Mouse (Mus musculus) lung, postnatal 25 days (tissue): ENCODE measurements at regions not wholly inside any gene's neighbourhood (a gene's known extent, or its start where the extent isn't known, plus 50 kb on each side); places are given as distances from the start of the nearest gene placed in this dataset.

ENCODE experiments used
- DNase-seq: peaks from one replicate; pipeline ENCODE4 v3.0.0; 2022; ENCODE audit warnings: low spot score

DNA sequence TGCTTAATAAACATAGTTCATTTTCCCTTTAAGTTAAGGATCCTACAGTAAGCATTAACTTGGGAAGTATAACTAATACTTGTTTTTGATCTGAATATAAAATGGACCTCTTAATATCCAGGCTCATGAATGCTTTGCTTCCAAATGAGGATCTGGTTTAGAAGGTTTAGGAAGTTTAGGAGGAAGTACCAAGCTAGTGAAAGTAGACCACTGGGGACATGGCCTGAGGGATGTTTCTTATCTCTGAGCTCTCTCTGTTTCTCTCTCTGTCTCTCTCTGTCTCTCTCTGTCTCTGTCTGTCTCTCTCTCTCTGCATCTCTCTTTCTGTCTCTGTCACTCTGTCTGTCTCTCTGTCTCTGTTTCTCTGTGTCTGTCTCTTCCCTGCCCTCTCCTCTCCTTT is 360.9 kb downstream of the Kctd12 start:
- DNase-seq = no peak

DNA sequence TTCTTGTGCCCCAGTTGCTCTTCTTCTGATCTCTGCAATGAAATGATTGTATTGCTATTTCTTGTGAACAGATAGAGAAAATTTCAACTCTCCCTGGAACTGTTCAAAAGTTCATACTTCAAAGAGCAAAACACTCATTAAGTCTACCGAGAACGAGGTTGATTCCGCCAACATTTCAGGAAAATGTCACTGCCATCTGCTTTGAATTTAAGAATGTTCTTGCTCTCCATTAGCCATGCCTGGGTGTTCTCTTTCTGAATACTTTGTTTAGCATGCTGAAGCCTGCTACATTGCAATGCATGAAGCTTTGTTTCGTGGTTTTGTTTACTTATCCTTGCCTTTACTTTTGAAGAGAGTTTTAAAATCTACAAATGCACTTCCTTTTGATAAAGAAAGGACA is 363.4 kb downstream of the Kctd12 start:
- no peak for DNase-seq

DNA sequence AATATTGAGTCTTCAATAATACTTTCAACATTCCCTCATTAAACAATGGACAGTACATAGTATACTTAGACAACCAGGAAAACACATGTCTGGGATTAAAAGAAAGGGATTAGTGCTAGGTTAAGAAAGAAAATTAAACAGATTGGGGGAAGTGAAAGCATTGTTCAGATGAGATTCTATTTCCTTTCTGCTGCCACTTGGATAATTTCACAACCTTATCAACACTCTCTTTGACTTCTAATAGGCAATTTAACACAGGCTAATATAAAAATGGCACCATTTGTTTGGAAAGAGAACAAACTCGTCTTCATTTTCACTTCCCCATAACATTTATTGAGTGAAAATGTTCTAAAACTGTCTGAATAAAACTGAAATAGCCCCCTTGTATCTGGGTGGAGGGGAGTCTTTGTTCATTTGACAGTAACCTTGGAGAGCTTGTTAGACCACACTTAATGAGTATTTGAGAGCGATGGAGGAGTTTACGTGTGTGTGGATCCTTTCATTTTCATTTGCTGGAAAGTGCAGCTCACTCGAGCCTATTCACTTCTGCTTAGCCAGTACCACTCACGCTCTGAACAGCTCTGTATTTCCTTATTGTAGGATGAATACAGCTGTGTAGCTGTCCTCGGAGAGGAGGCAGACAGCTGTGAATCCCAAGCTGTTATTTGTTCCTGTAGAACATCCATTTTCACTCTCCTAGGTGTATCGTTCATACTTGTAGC is 366.7 kb downstream of the Kctd12 start:
- DNase-seq = no peak

DNA sequence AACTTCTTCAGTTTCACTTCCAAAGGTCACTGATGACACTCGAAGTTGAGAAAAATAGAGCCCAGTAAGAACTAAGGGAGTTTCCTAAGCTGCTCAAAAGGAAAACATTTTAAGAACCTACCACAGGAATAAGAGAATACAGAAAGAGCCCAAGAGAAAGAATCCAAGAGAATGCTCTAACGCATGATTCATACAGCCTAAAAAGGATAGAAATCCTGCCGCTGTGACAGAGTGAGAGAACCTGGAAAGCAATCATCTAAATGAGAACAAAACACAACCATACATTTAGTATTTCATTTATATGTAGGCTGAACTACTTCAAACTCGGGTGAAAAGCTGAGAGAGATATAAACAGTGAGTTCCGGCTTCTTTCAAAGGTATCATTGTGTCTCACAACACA is 376.4 kb downstream of the Kctd12 start:
- no peak for DNase-seq

DNA sequence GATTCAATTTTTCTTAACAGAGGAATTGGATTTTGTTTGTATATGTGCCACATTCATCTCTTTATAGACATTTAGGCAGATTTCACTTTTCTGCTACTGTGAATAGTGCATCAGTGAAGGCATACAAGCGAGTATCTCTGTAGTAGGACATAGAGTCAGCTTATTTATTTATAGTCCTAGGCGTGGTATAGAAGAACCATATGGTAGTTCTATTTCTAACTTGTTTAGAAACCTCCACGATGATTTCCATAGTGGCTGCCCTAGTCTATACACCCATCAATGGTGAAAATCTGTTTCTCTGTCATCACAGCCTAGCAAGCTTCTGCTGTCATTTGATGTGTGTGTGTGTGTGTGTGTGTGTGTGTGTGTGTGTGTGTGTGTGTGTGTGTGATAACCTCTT is 387.6 kb downstream of the Kctd12 start:
- no peak for DNase-seq

DNA sequence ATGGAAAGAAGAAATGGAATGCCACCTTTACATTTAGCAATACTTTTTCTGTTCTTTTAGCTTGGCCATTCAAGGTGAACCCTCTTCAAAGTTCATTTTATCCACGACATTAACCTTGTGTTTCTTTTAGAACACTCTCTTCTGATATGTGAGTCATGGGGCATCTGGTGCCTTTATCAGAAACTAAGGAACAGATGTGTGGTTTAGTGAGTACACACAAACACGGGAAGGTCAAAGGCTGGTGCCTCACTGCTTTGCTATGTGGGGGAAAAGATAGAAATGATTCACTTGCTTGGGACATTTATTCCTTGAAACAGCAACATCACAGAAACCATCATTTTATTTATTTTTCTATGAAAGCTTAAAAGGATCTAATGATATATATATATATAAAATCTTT is 428.7 kb downstream of the Kctd12 start:
- DNase-seq = no peak

DNA sequence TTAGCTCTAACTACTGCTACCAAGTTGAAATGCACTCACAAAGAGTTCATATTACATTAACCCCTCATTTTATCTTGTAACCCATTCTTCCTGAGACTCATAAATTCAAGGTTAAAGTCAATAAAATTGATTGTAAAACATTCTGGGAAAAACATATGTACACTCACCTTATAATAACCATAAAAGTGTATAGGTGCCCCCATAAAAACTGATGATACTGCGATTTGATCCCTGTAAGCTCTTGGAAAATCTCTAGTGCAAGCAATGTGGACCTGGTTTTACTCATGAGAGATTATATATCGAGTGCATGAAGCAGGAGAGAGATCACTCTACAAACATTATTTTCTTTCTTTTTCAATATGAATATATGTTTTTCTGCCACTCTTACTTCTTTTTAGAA is 429.8 kb downstream of the Kctd12 start:
- no peak for DNase-seq

DNA sequence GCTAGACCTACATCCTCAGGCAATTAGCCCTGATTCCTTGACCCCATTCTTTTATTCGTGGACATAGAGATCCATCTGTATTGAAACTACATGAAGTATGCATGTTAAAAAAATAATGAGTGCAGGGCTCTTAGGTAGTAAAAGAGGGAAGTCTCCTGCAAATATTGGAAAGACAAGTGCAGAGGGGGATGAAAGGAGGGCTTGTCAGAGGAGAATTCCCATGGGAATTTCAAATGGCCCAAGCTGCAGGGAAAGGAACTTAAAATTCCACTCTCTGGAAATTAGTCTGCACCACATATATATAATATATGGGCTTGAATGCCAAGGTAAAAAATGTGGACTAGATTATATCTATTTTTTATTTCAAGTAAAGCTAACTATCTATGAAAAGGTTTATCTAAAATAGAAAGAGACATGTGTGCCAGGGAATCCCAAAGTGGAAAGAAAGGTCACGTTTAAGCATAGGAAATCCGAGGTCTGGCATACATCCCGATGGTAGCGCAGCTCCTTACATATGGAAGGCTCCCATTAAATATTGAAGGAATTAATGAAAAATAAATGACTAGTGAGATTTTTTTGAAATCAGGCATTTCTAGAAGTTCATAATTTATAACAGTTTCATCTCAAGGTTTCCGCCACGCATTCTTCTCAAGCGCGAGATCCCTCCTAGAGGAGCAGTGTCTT is 457.4 kb downstream of the Kctd12 start:
- no peak for DNase-seq

DNA sequence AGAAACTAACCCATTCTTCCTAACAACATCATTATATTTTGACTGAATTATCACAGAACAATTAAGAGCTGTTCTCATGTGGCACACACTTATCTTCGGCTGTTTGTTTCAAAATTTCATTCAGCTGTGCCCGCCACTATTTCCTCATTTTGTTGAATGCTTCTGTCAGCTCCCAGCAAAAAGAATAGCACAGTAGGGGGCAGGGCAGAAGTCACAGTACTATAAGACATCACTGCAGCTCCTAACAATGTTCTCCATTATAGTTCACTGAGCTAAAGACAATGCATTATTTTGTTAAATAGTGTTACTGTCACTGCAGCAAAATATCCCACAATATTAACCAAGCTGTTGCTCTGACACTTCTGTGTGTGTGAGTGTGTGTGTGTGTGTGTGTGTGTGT is 465.7 kb downstream of the Kctd12 start:
- no peak for DNase-seq

DNA sequence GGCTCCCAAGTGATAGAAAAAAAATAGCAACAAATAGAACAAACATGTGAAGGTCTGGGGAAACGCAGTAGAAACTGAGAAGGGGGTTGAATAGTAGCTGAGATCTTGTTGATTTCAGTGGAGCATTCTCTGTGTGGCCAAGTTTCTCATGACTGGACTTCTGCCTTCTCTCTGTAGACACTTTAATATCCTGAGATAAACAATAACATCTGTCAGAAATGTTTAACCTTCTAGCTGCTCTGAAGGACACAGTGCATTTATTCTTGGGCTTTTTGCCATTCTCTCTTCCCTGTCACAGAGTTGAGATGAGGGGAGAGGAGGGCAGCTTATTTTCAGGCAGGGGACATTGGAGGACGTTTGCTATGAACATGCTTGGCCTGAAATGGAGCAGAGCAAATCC is 467.9 kb downstream of the Kctd12 start:
- no peak for DNase-seq

DNA sequence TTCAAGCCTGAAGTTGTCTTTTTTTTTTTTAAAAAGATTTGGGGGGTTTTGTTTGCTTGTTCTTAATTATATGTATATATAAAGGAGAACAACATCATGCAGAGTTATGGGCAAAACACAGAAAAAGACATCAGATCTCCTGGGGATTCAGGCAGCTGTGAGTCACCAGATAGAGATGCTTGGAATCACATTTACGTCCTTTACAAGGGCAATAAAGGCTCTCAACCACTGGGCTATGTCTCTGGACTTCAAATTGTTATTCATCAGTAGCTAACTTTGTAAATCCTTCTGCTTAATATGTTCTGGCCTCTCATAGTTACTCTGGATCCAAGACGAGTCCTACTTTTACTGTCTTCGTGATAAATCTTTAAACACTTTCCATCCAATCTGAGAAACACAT is 469.8 kb downstream of the Kctd12 start:
- DNase-seq = no peak

DNA sequence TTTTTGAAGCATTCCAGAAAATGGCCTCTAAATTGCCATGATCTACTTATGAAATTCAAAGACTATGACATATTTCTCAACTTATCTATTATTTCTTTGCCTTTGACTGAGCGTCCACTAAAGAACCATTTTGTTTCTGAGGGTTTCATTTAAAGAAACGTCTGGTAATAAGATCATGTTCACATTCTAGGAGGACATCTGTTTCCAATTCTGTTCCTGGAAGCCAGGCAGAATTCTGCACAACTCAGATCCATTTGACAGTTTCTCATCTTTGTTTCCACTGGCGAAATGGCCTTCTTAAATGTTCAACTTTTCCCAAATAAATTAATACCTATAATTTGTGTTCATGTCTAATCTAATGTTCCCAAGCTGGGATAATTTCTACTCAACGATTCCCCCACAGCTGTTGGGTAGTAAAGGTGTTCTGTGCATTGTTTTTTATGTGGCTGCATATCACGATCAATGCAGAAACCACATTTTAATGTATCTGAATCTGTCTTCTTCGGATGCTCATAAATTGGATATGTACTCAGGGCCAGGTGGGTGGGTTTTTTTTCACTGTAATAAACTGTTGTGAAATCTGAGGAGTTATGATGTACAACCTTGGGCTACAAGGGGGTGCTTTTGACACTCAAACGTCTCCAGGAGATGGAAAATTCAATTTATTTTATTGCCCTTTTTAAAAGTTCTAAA is 470.6 kb downstream of the Kctd12 start:
- DNase-seq = no peak

DNA sequence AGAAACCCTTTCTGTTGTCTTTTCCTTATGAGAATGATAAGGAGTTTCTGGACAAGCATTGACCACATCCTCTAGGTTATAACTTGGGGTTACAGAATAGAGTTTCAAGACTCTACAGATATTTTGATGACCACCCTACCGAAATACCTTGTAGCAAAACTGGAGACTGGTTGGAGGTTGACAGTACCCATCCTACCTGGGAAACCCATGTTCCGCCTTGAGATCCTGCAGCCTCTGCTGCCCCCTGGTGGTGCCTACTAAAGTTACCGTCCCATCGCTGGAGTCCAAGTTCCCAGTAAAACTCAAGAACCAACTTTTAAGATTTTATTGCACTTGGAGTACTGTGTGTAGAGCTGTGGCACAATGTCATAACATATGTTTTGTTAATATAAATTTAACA is 472.1 kb downstream of the Kctd12 start:
- DNase-seq = peak; percentile 5

DNA sequence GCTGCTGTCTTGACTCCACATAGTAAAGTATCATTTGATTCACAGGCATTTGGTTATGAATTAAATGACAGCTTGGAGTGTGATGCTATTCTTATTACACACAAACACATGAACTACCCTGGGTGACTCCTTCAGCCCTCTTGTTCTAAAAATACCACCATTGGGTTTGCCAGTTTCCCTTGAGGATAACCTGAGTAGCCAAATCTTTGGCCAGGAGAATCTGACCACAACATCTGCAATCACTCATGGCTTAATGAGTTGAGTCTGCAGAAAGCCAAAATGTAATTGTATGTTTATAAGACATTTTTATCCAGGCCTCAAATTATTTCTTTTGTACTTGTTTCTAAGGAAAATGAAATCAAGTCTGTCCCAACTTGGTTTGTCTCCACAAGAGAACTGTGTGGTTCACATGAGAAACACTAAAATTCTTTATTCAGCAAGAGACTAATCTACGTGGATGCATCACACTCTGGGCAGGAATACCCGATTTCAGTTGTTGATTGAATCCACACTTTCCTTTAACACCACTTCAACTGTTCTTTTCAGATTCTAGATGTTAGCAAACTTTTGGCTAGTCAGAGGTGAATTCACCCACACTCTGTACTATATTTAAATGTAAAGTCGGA is 476.6 kb downstream of the Kctd12 start:
- DNase-seq = no peak

DNA sequence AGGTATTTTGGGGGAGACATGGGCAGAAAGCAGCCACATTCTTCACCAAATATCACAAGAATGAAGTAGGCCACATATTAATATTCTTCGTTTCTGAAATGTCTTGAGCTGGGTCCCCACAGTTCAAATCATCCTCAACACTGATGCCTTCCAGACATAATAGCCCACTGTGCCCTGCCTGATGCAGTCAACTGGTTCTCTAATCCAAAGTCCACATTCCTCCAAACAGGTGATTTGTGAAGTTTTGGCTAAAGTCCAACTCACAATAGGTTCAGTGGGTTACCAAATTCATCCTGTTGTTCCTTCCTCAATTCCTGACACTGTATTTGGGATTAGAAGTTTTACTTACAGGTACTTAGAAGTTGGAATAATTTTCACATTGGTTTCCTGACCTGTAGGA is 485.3 kb downstream of the Kctd12 start:
- no peak for DNase-seq

DNA sequence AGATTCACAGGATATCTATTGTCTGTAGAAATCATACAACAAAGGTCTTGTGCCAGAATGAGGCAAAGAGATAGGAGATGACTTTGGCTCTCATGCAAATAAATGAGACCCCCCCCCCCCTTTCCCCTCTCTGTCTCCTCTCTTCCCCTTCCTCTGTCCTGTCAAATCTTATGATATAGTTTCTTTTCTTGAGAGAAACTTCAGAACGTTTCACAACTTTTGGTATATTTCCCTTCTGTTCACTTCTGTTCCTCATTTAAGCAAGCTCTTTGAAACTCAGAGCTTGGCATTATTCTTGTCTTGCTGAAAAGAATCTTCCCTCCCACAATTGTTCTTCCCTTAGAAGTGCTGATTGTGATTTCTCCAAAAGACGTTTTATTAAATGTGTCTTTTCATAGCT is 490.1 kb downstream of the Kctd12 start:
- no peak for DNase-seq

DNA sequence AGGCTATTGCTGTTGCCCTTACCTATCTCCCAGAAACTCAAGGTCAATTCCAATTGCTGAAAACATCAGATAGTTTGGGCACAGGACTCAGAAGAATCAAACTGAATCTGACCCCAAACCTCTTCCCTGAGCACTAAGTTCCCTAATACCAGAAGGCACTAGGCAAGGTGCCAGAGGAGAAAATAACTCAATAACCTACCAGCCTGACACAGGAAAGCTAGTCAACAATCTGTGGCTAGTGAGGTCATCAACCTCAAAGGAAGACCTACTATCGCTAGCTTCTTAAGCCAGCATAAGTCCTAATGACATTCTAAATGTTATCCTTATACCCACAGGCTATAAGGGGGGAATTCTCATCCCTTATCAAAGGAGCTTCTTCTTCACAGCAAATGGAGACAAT is 491.2 kb downstream of the Kctd12 start:
- DNase-seq = no peak

DNA sequence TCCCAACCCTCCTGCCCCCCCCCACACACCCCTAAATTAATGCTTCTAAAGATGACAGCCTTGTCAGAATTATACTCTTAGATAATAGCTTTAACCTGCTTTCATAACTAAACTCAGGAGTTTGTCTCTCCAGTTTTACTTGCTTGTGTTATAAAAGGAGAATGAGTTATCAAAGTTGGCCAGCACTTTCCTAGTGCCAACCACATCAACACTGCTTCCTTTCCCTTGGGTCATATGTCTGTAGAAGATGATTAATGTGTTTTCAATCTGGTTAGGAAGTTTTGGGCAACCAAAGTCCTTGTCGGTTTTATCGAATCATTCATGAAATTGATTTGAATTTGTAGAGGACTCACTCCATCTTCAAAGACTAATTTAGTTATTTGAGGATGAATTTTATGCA is 505.3 kb downstream of the Kctd12 start:
- no peak for DNase-seq

DNA sequence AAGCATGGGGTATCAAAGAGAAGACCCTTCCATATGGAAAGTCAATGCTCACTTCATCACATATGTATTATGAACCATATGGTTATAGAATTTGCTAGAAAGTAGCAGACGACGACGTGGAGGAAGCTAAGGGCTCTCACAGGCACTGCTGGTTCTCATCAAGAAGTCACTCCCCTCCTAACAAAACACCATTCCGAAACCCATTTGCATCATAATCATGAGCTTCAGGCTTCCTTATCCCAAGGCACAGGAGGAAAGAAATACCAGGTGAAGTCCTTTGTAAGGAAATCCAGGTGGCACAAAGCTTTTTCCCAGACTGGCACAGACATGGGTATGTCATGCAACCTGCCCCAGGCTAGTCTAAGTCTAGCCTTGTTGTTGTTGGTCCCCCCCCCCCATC is 513.1 kb downstream of the Kctd12 start:
- DNase-seq = no peak

DNA sequence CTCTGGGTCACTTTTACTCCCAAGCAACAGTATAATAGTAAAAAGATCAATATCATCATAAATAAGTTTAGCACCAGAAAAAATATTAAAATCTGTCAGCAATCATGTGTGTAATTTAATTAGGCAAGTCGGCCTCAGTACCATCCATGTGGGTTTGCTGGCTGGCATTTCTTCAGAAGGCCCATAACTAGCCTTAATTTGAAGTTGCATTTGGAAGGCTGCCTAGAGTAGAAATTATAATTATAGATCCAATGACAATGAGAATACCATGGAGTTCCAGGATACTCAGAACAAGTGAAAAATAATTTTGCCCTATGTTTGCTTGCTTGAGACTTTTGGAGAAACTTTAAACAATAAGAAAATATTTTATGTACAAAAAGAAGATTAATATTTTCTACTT is 521.4 kb downstream of the Kctd12 start:
- DNase-seq = no peak

DNA sequence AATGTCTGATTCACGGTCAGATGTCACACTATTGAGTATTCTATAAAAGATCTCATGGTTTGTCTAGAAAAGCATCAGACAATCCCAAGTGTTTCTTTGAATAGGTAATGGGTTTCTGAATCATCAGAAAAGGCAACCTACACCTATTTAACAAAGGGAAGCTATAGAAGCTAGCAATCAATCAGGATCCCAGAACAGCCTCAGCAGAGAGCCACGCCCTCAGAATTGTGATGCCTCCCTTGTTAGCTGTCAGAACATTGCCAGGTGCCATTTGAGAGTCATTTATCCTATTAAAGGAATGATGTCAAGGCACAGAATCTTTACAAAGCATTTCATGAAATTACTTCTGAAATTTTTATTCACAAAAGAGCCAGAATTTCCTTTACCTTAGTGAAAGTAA is 542.7 kb downstream of the Kctd12 start:
- no peak for DNase-seq

DNA sequence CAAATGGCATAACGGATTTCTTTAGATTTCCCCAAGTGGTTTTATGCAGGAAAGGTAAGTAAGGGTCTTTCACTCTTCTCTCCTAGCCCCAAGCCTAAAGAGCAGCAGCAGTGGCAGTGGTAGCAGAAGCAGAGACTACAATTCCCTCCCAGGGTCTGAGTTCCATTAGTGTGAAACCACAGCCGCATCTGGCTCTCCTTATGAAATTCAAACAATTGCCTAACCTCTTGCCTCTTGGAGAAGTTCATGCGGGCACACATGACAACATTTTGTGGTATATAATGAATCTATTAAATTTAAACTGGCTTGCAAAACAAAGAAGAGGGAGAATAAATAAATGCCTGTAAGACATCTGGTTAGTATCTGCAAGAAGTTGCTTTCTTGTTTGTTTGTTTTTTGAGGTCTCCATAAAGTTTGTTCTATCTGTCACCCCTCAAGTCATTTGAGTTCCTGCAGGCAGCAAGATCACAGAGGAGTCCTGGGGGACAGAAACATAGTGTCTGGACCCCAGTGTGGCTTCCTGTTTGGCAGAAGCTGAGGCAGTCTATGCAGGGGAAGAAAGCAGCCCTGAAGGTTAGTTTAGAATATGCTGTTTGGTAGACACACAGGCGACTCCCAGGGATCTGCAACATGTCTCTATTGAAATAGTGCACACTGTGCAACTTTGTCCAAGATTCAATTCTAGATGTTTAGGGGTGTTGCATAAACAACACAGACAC is 578.9 kb downstream of the Kctd12 start:
- DNase-seq = no peak
